Mouse (Mus musculus): Measurements from ENCODE around the gene Hs2st1. TPM values are rescaled to one million over a fixed set of nuclear protein-coding genes. Genes with fewer than 3 reads are reported as not detected.
A peak's percentile ranks its signal among the peaks of the same experiment; 100 is the strongest.
"Not testable (repeated sequence)": the region's sequence is repeated elsewhere in the genome, so short reads cannot be mapped to it uniquely, and the experiment has no call there.

The Hs2st1 gene
- 10 to 100 TPM; 20.8 to 23.2 TPM for total RNA-seq (2021)

DNA sequence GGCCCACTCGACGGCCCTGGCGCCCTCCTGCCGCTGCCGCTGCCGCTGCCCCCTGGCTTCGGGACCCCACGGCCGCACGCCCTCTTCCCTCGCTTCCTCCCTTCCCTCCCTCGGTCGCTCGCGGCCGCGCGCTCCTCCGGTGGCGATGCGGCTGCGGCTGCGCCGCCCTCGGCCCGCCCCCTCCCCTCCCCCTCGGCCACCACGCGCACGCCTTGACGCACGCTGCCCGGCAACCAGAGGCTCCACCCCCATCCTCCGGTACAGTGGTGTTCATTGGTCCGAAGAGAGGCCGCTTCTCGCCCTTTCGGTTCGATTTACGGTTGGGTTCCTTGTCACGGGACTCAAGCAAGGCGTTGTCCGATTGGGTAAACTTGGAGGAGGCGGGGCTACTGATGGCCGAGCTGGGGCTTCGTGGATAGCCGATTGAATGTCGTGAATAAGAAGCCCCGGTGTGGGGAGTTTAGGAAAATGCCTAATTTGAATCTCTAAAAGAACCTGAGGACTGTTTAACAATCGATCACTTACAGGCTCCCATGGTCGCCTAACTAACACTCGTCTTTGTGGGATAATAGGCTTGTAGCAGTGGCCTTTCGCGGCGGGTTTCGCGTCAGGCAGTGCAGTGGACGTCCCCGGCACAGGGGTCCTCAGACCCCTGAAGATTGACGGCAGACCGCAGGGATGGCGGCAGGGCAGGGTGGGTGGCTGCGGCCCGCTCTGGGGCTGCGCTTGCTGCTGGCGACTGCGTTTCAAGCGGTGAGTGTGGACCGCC lies at the start of gene Hs2st1, which contains the start of gene Selenof:
Gene Hs2st1, minus strand, starts transcription at position 135 of the 769 bp plus-strand sequence.
Gene Selenof, plus strand, starts transcription at position 258 of the 769 bp plus-strand sequence.
- peak; percentile 97 for DNase-seq

GRCm38 (mm10) chr3:144617633-144618180 lies 47.7 kb upstream of the Hs2st1 start:
- no peak for DNase-seq

DNA sequence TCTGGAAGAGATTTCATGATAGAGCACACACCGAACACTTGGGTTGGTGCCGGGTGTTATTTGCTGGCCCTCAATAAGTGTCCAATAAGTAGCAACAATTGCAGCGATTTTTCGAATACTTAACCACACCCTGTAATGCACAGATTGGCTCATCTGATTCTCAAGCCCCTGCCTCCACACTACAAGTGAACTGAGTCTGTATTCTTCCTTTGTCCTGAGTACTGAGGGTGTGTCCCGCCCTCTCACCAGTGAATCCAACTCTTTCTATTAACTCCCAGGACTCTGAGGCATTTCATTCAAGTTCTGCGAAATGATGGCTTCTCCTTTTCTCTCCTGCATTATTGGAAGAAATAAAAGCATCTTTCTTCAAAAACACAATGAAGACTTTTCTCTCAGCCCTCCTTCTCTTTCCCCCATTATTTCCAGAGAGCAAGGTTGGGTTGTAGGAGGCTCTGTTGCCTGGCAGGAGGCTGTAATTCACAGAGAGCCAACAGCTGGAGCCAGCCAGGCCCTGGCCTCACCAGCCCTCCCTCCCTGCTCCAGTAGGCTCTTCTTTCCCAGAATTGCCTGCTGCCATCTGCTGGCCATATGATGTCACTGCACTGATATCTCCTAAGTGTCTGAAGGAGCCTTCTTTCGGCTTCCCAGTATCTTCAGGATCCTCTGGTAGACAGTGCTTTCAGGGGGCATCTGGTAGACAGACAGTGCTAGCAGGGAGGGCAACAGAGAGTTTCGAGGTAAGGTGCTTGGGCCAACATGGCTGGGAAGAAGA lies 46.9 kb upstream of the Hs2st1 start:
- DNase-seq = peak; percentile 89

GRCm38 (mm10) chr3:144615459-144615858 lies 45.5 kb upstream of the Hs2st1 start:
- no peak for DNase-seq

- DNase-seq = no peak
These were observed 44.7 kb upstream of the Hs2st1 start for GRCm38 (mm10) chr3:144614698-144615097.

DNA sequence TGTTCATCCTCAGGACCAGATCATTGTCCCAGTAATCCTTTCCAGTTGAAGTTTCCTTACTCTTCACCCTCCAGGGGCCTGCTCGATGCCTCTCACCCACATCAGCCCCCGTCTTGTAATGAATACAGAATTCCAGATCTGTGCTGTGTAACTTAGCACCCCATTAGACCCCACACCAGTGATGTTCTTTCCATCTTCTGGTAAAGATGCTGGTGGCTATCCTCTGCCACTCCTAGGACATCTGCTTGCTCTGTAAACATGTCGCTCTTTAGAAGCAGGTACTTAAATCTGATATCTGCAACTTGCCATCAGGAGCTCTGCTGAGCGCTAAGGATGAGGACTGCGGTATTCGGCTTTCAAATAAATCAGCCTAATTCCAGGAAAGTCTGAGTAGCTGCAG lies 44.3 kb upstream of the Hs2st1 start:
- DNase-seq = no peak

DNA sequence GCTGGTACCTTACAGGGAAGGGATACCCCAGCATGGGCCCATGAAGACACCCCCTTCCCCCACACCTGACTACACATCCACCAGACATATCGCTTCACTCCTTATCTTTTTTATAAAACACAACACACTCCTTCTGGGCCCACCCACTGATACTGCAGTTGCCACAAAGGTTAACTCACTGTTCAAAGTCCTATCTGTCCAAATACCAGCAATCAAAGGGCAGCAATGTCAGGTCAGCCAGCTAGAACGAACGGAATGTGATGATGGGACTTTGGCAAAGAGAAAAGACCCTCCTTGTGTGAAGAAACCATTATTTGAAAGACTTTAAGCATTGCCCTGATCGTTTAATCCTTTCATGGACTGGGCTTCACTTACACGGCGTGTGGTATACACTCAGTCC lies 42.4 kb upstream of the Hs2st1 start:
- DNase-seq = no peak

DNA sequence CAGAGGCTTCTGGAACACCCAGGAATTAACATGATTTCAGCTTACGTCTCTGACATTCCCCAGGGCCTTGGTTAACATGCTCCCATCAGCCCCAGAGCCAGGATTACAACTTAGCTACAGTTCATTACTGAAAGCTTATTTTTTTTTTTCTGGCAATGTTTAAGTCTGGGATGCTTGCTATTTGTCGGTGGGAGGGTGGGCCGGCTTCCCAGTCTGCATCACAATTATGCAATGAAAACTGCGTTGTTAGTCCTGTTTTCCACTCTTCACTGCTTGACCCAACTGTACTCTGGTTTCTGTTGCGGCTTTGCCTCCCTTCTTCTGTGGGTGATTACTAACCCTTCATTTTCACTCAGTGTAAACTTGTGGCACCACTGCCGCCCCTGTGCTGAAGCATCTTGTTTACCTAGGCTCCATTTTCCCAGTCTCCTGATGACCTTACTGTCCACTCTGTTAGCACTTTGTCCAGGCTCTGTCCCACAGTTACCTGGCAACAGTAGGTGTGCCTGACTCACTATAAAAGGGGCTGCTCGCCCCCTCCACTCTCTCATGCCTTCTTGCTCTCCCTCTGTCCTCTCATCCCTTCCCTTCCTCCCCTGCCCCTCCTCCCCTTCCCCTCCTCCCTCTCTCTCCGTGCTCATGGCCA lies 41.8 kb upstream of the Hs2st1 start:
- peak; percentile 56 for DNase-seq

- DNase-seq = no peak
These were observed 40.8 kb upstream of the Hs2st1 start for GRCm38 (mm10) chr3:144610759-144611158.

DNA sequence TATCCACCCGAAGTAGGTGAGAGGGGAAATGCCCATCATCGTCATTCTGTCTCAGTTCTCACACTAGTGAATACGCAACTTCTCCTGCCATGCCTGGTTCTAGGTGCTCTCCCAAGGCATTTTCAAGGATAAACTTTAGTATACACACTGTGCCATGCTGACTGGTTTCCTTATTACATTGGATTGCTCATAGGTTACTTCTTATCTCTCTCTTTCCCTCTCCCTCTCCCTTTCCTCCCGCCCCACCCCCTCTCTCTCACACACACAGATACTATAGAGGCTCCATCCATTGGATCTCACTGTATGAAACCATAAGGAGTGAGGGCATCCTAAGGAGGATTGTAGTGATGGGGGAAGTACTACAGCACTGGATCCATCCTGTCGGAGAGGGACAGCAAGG lies 38.1 kb upstream of the Hs2st1 start:
- DNase-seq = no peak

GRCm38 (mm10) chr3:144606449-144606848 lies 36.5 kb upstream of the Hs2st1 start:
- no peak for DNase-seq

GRCm38 (mm10) chr3:144605811-144606210 lies 35.8 kb upstream of the Hs2st1 start:
- not testable (repeated sequence) for DNase-seq

- DNase-seq = no peak
These were observed 34.2 kb upstream of the Hs2st1 start for GRCm38 (mm10) chr3:144604205-144604604.

DNA sequence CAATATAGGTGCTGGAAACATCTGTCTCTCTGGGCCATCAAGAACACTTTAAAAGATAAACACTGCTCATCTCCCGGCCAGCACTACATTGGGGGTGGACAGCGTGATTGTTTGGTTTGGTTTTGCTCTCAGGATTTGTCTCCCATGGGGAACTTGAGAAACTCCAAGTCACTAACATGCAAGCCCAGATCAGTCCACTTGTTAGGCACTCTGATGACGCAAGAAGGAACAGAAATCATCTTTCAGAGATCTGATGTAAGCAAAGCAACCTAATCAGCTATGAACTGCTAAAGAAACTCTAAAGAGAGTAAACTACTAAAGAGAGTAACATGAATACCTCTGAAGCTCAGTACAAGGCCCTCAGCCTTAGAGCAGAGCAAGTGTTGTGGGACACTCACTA lies 33.6 kb upstream of the Hs2st1 start:
- DNase-seq = no peak

- DNase-seq = no peak
These were observed 32.8 kb upstream of the Hs2st1 start for GRCm38 (mm10) chr3:144602819-144603218.

- no peak for DNase-seq
These were observed 32.4 kb upstream of the Hs2st1 start for GRCm38 (mm10) chr3:144602413-144602812.

GRCm38 (mm10) chr3:144597790-144598467 lies 27.9 kb upstream of the Hs2st1 start:
- DNase-seq = no peak

DNA sequence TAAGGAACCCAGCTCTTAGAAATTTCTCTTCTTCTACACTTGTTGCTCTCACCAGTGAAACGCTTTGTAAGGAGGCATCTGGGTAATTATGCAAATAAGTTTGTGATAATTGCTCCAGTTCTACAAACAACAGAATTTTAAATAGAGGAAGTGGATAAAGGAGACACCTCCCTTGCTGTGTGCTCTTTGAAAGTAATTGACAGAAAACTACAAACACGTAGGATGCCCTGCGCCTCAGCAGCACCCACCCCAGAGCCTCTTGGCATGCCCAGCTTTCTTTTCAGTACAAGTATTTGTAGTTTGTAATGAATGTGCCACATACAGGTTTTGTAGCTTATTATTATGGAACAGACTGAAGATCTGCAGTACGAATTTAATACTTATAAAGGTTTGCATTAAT lies 27.1 kb upstream of the Hs2st1 start:
- no peak for DNase-seq

- no peak for DNase-seq
These were observed 23.2 kb upstream of the Hs2st1 start for GRCm38 (mm10) chr3:144592992-144593785.

GRCm38 (mm10) chr3:144589189-144589890 lies 19.4 kb upstream of the Hs2st1 start:
- no peak for DNase-seq

GRCm38 (mm10) chr3:144586731-144587130 lies 16.8 kb upstream of the Hs2st1 start:
- peak; percentile 31 for DNase-seq

Measured in heart, postnatal 4 days (tissue).